Mouse (Mus musculus) forebrain, embryonic 11.5 days (tissue): ENCODE results near the gene Megf8. TPM values are rescaled to one million over a fixed set of nuclear protein-coding genes. Genes with fewer than 3 reads are reported as not detected.

Experiments used
- ATAC-seq: fragments of 200-750 bp; cut with Nextera tagmentation; replicated peaks from 2 replicates; pipeline ENCODE4 v1.8.0; 2017; ENCODE audit warnings: moderate TSS enrichment; ENCODE audit not compliant: low FRiP score
- DNase-seq: peaks from one replicate; pipeline ENCODE4 v3.0.0-alpha.2; 2017; ENCODE audit warnings: low spot score
- H3K27ac ChIP-seq: fragments of 300-500 bp; sonication (generic); 2 replicates; pipeline ENCODE4 v1.5.1; 2014; ENCODE audit warnings: low read depth, low read length
- H3K27me3 ChIP-seq: fragments of 300-500 bp; sonication (generic); 2 replicates; pipeline ENCODE4 v1.6.1; 2014; ENCODE audit warnings: mild to moderate bottlenecking, low read length, mixed read lengths; ENCODE audit not compliant: control insufficient read depth, insufficient read depth
- H3K36me3 ChIP-seq: fragments of 300-500 bp; sonication (generic); 2 replicates; pipeline ENCODE4 v1.6.1; 2014; ENCODE audit warnings: mild to moderate bottlenecking, low read length, moderate library complexity, mixed read lengths; ENCODE audit not compliant: control insufficient read depth, insufficient read depth
- H3K4me1 ChIP-seq: fragments of 300-500 bp; sonication (generic); replicated peaks from 2 replicates; pipeline ENCODE4 v1.6.1; 2014; ENCODE audit warnings: low read length, mixed read lengths; ENCODE audit not compliant: control insufficient read depth, insufficient read depth
- H3K4me2 ChIP-seq: fragments of 300-500 bp; sonication (generic); 2 replicates; pipeline ENCODE4 v1.6.1; 2014; ENCODE audit warnings: low read depth, mild to moderate bottlenecking, low read length, moderate library complexity, mixed read lengths; ENCODE audit not compliant: severe bottlenecking
- H3K4me3 ChIP-seq: fragments of 300-500 bp; sonication (generic); 2 replicates; pipeline ENCODE4 v1.5.1; 2014; ENCODE audit warnings: low read depth, low read length
- H3K9ac ChIP-seq: fragments of 300-500 bp; sonication (generic); 2 replicates; pipeline ENCODE4 v1.6.1; 2014; ENCODE audit warnings: low read length
- H3K9me3 ChIP-seq: fragments of 300-500 bp; sonication (generic); 2 replicates; pipeline ENCODE4 v1.6.1; 2016; ENCODE audit warnings: low read length, mixed read lengths; ENCODE audit not compliant: control insufficient read depth
- WGBS: fragments of 180-500 bp; shearing (Covaris S2); extraction: QIAGEN DNeasy Blood & Tissue Kit; methylation state at CpG from one replicate; pipeline ENCODE4 v1.1.7; 2014; 5-methylcytosine and 5-hydroxymethylcytosine counted together
- polyA plus RNA-seq: library from polyadenylated mRNA; unstranded; fragments of >200 nt; fragmentation: Nextera tagmentation; extraction: Ambion mirVana; gene quantifications from 2 replicates; pipeline ENCODE4 v1.2.1, GENCODE M21; 2014

Gene Megf8
- polyA plus RNA-seq, 1 experiment from 2014 or later: 14.6 TPM

DNA sequence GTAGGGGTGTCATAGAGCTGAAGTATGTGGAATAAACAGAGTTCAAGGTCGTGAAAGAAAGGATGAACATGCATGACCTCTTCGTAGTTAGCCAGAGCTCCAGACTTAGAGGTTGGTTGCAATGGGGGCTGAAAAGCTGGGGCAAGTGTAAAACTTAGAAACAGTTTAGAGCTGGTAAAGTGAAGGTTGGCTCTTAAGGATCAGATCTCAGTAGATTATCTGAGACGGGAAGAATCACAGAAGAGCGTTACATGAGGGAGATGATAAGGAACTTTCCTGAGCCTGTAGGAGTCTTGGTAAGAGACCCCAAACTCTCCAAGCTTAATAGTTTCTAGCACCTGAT lies 39.0 kb upstream of the Megf8 start:
- Histone ChIP-seq H3K4me1 (peaks cover 33% of the 10 kb centered on the region), H3K9me3 (no peaks in the 10 kb centered on the region), H3K36me3 (no peaks in the 10 kb centered on the region), H3K9ac (peak overlapping the region; percentile 50), H3K27me3 (no peaks in the 10 kb centered on the region), H3K27ac (peak overlapping the region; percentile 98), H3K4me3 (peak overlapping the region; percentile 57), H3K4me2 (peak overlapping the region; percentile 93)
- ATAC-seq: no peak
- 17% methylated on average over 4 of the region's 4 CpGs for WGBS
- DNase-seq: no peak

GRCm38 (mm10) chr7:25278341-25279075 lies 38.5 kb upstream of the Megf8 start:
- no peaks in the 10 kb centered on the region for H3K36me3 ChIP-seq
- peak; percentile 65 for ATAC-seq
- peaks cover 36% of the 10 kb centered on the region for H3K4me1 ChIP-seq

GRCm38 (mm10) chr7:25279076-25279860 lies 37.7 kb upstream of the Megf8 start:
- peaks cover 43% of the 10 kb centered on the region for H3K4me1 ChIP-seq
- peak overlapping the region; percentile 93 for H3K4me2 ChIP-seq
- peak overlapping the region; percentile 98 for H3K27ac ChIP-seq
- no peaks in the 10 kb centered on the region for H3K27me3 ChIP-seq
- under 1% methylated on average over 46 of the region's 49 CpGs for WGBS
- no peaks in the 10 kb centered on the region for H3K9me3 ChIP-seq
- DNase-seq (no peak), ATAC-seq (peak; percentile 53)
- peak overlapping the region; percentile 57 for H3K4me3 ChIP-seq
- peak overlapping the region; percentile 86 for H3K9ac ChIP-seq
- no peaks in the 10 kb centered on the region for H3K36me3 ChIP-seq

More at GRCm38 (mm10) chr7:25278341-25279075, 38.5 kb upstream of the Megf8 start:
- Histone ChIP-seq H3K4me2 (peak overlapping the region; percentile 93), H3K9me3 (no peaks in the 10 kb centered on the region), H3K9ac (peak overlapping the region; percentile 86), H3K27ac (peak overlapping the region; percentile 98), H3K27me3 (no peaks in the 10 kb centered on the region), H3K4me3 (peak overlapping the region; percentile 57)
- under 1% methylated on average over 55 of the region's 60 CpGs for WGBS
- DNase-seq: peak; percentile 93

GRCm38 (mm10) chr7:25279861-25280791 lies 36.8 kb upstream of the Megf8 start:
- no peaks in the 10 kb centered on the region for H3K27me3 ChIP-seq
- H3K9ac ChIP-seq: peak overlapping the region; percentile 86
- peak overlapping the region; percentile 57 for H3K4me3 ChIP-seq
- peak overlapping the region; percentile 98 for H3K27ac ChIP-seq
- peaks cover 43% of the 10 kb centered on the region for H3K4me1 ChIP-seq
- ATAC-seq: peak; percentile 23
- H3K36me3 ChIP-seq: peaks cover 2% of the 10 kb centered on the region
- WGBS: 2% methylated on average over 6 of the region's 6 CpGs
- H3K9me3 ChIP-seq: no peaks in the 10 kb centered on the region
- peak; percentile 79 for DNase-seq
- H3K4me2 ChIP-seq: peak overlapping the region; percentile 93

DNA sequence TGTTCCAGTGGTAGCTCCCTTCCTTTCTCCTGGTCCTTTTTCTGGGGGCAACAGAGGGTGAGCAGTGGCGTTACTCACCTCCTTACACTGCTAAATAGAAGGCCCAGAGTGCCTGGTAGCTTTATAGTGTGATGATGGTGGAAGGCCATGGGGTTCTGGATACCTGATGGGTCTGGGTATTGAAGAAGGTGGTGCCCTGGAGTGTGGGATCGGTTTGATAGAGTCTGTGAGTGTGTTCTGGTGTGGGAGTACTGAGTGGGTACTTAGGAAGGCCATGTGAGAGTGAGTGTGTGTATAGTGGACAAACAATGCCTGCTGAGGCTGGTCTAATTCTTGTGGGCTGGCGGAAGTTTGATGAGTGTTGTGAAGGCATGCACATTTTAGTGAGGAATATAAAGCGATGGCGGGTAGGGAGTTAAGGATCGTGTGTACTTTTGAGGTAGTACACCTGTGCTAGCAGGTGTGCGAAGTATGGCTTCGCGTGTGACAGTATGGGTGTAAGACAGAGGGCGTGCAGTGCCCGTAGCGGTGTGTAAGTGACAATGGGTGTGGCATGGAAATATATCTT lies 35.7 kb upstream of the Megf8 start:
- Histone ChIP-seq H3K9me3 (no peaks in the 10 kb centered on the region), H3K27ac (peak overlapping the region; percentile 98), H3K4me3 (peak overlapping the region; percentile 77), H3K4me2 (peak overlapping the region; percentile 93), H3K27me3 (no peaks in the 10 kb centered on the region), H3K36me3 (peaks cover 8% of the 10 kb centered on the region), H3K4me1 (peaks cover 41% of the 10 kb centered on the region), H3K9ac (peak overlapping the region; percentile 86)
- no peak for DNase-seq
- ATAC-seq: no peak; the same call in 1 of the 2 replicates
- WGBS: 23% methylated on average over 12 of the region's 12 CpGs

GRCm38 (mm10) chr7:25281734-25282601 lies 35.0 kb upstream of the Megf8 start:
- Histone ChIP-seq H3K36me3 (peaks cover 15% of the 10 kb centered on the region), H3K4me3 (peak overlapping the region; percentile 77), H3K9me3 (no peaks in the 10 kb centered on the region), H3K27ac (peak overlapping the region; percentile 98), H3K4me1 (peaks cover 41% of the 10 kb centered on the region), H3K4me2 (peak overlapping the region; percentile 93), H3K9ac (peak overlapping the region; percentile 86), H3K27me3 (no peaks in the 10 kb centered on the region)
- DNase-seq (peak; percentile 99), ATAC-seq (peak; percentile 79)
- WGBS: 2% methylated on average over 80 of the region's 108 CpGs

GRCm38 (mm10) chr7:25282731-25283211 lies 34.2 kb upstream of the Megf8 start:
- peaks cover 18% of the 10 kb centered on the region for H3K36me3 ChIP-seq
- WGBS: under 1% methylated on average over 30 of the region's 36 CpGs
- ATAC-seq (no peak), DNase-seq (peak; percentile 78)
- H3K9ac ChIP-seq: peak overlapping the region; percentile 84
- H3K27me3 ChIP-seq: no peaks in the 10 kb centered on the region
- H3K4me1 ChIP-seq: peaks cover 35% of the 10 kb centered on the region
- no peaks in the 10 kb centered on the region for H3K9me3 ChIP-seq
- peak overlapping the region; percentile 77 for H3K4me3 ChIP-seq
- peak overlapping the region; percentile 83 for H3K4me2 ChIP-seq
- H3K27ac ChIP-seq: peak overlapping the region; percentile 96
